Mouse (Mus musculus): ENCODE results near the gene Msantd2. TPM values are rescaled to one million over a fixed set of nuclear protein-coding genes. Genes with fewer than 3 reads are reported as not detected.

The Msantd2 gene
- polyA plus RNA-seq, 1 experiment from 2014 or later, result 20.0 TPM

DNA sequence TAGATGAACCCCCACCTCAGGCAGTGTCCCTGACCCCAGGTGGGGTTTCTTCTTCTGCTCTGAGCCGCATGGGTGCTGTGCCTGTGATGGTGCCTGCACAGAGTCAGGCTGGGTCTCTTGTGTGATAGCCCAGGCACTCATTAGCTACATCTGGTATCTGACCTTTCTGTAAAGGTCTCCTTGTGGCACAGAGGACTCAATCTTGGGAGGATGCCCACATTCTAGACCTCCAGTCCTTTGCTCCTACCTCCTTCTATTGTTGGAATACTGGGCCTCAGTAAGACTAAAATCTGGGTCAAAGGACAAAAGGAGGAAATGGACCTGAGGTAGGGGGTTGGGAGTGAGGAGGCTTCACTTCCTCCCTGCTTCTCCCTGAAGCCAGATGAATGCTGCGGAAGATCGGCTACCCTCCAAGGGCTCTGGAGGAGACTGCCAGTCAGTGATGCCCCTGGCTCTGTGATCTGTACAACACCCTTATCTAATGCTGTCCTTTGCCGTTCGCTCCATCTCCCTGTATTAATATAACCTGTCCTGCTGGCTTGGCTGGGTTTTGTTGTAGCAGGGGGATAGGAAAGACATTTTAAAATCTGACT, 48.6 kb downstream of the Msantd2 start:
- peak; percentile 37 for ATAC-seq (ENCODE audit: low FRiP score, low TSS enrichment)

DNA sequence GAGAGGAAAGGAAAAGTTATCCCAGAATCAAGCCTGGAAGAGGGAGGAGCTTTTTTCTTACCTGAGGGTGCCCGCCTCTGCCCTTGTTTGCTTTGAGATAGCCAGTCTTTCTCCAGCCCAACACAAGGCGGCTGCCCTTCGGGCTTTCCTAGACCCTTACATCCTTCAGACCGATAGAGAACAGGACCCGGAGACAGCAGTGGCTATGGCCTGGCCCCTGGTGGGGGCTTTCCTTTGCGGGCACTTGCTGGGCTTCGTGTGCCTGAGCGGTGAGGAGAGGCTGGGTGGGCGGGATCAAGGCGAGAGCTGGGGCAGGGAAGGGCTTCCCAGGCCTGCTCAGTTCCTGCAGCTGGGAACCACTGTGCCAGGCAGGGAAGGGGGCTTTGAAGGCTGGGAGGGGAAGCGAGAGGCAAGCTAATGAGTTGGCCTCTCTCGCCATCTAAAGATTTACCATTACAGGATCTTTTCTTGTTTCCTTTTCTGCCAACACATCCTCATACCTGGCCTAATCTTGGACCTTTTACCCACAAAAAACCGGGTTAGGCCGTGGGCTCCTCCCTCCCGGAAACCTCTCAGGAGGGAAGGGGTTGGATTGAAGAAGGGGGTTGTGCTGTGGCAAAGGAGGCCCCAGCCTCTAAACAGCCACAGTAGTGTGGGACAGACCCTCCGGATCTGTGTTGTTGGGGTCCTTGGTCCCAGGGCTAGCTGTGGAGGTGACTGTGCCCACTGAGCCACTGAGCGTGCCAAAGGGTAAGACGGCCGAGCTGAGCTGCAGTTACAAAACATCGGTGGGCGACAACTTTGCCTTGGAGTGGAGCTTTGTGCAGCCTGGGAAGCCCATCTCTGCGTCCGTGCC, 50.3 kb downstream of the Msantd2 start, which contains the start of gene Vsig2:
Gene Vsig2 (plus strand): TSS at position 86 of the 856 bp plus-strand sequence.
- H3K36me3 ChIP-seq (ENCODE audit: insufficient read depth, low read length), result no peaks in the 10 kb centered on the region; the same call in 1 of the 2 replicates
- H3K4me1 ChIP-seq (ENCODE audit: insufficient read depth, low read length), result peaks cover 6% of the 10 kb centered on the region; the same call in 1 of the 2 replicates
- no peak within 1 kb of the TSS; the same call in 1 of the 2 replicates for H3K27ac ChIP-seq (ENCODE audit: low read length)
- H3K27me3 ChIP-seq (ENCODE audit: insufficient read depth, low read length), result no peaks in the 10 kb centered on the region
- H3K4me2 ChIP-seq (replicated peaks; ENCODE audit: low read depth, low read length), result no peak within 1 kb of the TSS
- ATAC-seq (ENCODE audit: low FRiP score, low TSS enrichment), result no peak
- peak within 1 kb of the TSS; percentile 7; the same call in 1 of the 2 replicates for H3K9ac ChIP-seq (replicated peaks; ENCODE audit: low read length)
- WGBS, result 56% methylated on average over 22 of the region's 23 CpGs
- H3K9me3 ChIP-seq (ENCODE audit: low read length), result no peaks in the 10 kb centered on the region
- H3K4me3 ChIP-seq (ENCODE audit: low read length), result no peak within 1 kb of the TSS

More for the DNA sequence above, 48.6 kb downstream of the Msantd2 start:
- Histone ChIP-seq H3K36me3 (ENCODE audit: insufficient read depth, low read length) (no peaks in the 10 kb centered on the region; the same call in 1 of the 2 replicates), H3K9me3 (ENCODE audit: low read length) (no peaks in the 10 kb centered on the region), H3K4me2 (replicated peaks; ENCODE audit: low read depth, low read length) (no peak overlapping the region), H3K27ac (ENCODE audit: low read length) (no peak overlapping the region; the same call in 1 of the 2 replicates), H3K9ac (replicated peaks; ENCODE audit: low read length) (no peak overlapping the region), H3K27me3 (ENCODE audit: insufficient read depth, low read length) (peaks cover 2% of the 10 kb centered on the region; the same call in 1 of the 2 replicates), H3K4me3 (ENCODE audit: low read length) (no peak overlapping the region), H3K4me1 (ENCODE audit: insufficient read depth, low read length) (no peaks in the 10 kb centered on the region)
- 73% methylated on average over 5 of the region's 5 CpGs for WGBS

DNA sequence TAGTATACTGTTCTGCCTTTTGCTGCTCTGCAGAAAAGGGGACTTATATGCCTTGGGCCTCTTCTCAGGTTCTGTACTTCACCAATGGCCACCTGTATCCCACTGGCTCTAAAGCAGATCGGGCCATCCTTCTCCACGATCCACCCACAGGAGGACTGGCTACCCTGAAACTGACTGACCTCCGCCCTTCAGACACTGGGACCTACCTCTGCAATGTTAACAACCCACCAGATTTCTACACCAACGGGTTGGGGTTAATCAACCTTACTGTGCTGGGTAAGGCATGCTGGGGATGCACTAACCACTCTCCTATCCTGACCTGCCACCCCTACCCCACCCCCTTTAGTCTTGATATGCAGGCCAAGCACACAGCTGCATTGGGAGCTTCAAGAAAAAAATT, 51.1 kb downstream of the Msantd2 start:
- Histone ChIP-seq H3K27me3 (ENCODE audit: insufficient read depth, low read length) (peaks cover 3% of the 10 kb centered on the region; the same call in 1 of the 2 replicates), H3K36me3 (ENCODE audit: insufficient read depth, low read length) (no peaks in the 10 kb centered on the region; the same call in 1 of the 2 replicates), H3K27ac (ENCODE audit: low read length) (no peak overlapping the region), H3K4me2 (replicated peaks; ENCODE audit: low read depth, low read length) (no peak overlapping the region), H3K9ac (replicated peaks; ENCODE audit: low read length) (no peak overlapping the region), H3K4me3 (ENCODE audit: low read length) (no peak overlapping the region), H3K4me1 (ENCODE audit: insufficient read depth, low read length) (peaks cover 10% of the 10 kb centered on the region; the same call in 1 of the 2 replicates), H3K9me3 (ENCODE audit: low read length) (no peaks in the 10 kb centered on the region)
- 93% methylated on average over 4 of the region's 4 CpGs for WGBS
- ATAC-seq (ENCODE audit: low FRiP score, low TSS enrichment), result no peak

DNA sequence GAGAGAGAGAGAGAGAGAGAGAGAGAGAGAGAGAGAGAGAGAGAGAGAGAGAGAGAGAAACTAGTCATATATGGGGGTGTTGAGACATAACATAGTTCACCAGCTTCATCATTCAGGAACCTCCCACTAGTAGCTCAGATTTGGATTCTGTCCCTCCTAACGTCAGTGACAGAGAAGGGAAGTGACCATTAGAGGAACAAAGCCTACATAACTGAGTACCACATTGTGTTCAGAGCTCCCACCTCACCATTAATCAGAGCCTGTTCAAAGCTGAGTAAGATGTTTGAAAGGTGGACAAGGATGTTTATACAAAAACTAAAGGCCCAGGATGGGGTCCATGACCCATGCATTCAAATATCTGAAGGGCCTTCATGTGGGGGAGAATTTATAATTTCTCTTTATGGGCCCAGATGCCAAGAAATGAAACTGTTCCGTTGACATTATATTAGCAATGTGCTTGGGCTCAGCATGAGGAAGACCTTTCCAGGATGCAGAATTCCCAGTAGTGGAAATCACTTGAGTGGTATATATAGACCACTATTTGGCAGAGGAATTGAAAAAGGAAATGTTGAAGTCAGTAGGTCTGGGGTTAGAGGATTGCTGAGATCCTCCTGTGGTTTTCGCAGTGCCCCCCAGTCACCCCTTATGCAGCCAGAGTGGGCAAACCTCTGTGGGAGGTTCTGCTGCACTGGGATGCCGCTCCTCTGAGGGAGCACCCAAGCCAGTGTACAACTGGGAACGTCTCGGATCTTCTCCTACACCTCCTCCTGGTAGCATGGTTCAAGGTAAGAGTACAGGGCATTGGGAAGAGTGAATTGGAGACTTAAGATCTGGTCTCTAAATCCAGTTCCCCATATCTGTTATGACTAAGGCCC, 51.8 kb downstream of the Msantd2 start:
- H3K36me3 ChIP-seq (ENCODE audit: insufficient read depth, low read length), result no peaks in the 10 kb centered on the region
- H3K4me1 ChIP-seq (ENCODE audit: insufficient read depth, low read length), result peaks cover 12% of the 10 kb centered on the region; the same call in 1 of the 2 replicates
- 83% methylated on average over 6 of the region's 6 CpGs for WGBS
- H3K27me3 ChIP-seq (ENCODE audit: insufficient read depth, low read length), result peaks cover 10% of the 10 kb centered on the region
- 0 out of 2 replicates have a peak overlapping the region, but pooled peaks have one; percentile 44 for H3K27ac ChIP-seq (ENCODE audit: low read length)
- no peaks in the 10 kb centered on the region for H3K9me3 ChIP-seq (ENCODE audit: low read length)
- H3K4me3 ChIP-seq (ENCODE audit: low read length), result no peak overlapping the region
- ATAC-seq (ENCODE audit: low FRiP score, low TSS enrichment), result no peak
- no peak overlapping the region for H3K9ac ChIP-seq (replicated peaks; ENCODE audit: low read length)
- H3K4me2 ChIP-seq (replicated peaks; ENCODE audit: low read depth, low read length), result no peak overlapping the region

DNA sequence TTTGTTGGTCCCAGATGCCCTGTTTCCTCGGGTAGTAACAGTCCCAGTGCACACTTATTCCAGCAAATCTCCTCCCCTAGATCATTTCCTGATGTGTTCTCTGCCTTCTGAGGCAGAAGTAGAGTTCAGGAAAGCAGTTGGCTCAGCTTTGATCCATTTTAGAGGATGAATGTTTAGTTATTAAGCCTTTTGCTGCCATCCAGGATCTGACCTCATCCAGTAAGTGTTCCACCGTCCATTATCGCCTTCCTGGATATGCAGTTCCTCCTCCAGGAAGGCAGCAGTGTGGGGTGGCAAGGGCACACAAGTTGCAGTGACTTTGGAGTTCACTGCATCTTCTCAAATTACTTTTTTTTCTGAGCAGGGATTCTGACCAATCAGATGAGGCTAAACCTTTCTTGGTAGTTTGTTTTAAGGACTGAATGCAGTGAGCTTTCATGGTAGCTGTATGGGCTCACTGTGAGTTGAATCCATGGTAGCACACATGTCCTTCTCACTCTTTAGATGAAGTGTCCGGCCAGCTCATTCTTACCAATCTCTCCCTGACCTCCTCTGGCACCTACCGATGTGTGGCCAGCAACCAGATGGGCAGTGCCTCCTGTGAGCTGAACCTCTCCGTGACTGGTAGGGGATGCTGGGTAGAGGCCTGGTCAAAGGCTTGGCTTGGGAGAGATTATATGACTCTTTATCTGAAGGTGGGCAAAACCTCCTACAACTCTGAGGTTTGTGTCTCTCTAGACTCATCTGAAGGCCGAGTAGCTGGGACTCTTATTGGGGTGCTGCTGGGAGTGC, 52.9 kb downstream of the Msantd2 start:
- Histone ChIP-seq H3K9ac (replicated peaks; ENCODE audit: low read length) (no peak overlapping the region), H3K4me1 (ENCODE audit: insufficient read depth, low read length) (peaks cover 12% of the 10 kb centered on the region; the same call in 1 of the 2 replicates), H3K27me3 (ENCODE audit: insufficient read depth, low read length) (peaks cover 18% of the 10 kb centered on the region), H3K36me3 (ENCODE audit: insufficient read depth, low read length) (no peaks in the 10 kb centered on the region), H3K4me2 (replicated peaks; ENCODE audit: low read depth, low read length) (no peak overlapping the region), H3K4me3 (ENCODE audit: low read length) (no peak overlapping the region), H3K9me3 (ENCODE audit: low read length) (no peaks in the 10 kb centered on the region), H3K27ac (ENCODE audit: low read length) (no peak overlapping the region)
- no peak for ATAC-seq (ENCODE audit: low FRiP score, low TSS enrichment)
- 68% methylated on average over 7 of the region's 7 CpGs for WGBS

DNA sequence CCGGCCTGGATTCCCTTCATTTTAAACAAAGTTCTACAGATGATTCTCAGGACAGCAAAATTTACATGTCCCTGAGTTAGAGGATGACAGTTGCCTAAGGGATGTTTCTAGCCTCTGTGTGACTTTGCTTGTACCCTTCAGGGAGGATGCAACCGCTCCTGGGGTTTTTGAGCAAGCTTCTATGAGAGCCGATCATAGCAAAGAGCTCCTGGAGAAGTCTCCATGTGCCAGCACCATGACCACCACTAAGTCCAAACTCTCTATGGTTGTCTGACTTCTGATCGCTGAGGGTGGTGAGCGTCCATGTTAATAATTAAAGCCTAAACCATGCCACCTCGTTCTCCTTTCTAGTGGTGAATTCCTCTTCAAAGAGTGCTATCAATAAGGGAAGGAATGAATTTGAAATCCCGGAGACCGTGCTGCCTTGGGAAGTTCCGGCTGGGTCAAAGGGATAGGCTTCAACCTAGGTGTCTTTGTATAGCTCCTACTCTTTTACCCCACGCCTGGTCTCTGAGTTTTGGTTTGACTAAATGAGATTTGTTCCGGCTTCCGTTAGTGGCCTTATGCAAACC, 54.8 kb downstream of the Msantd2 start:
- WGBS, result 26% methylated on average over 12 of the region's 12 CpGs
- Histone ChIP-seq H3K4me3 (ENCODE audit: low read length) (peak overlapping the region; percentile 48), H3K9me3 (ENCODE audit: low read length) (no peaks in the 10 kb centered on the region), H3K4me1 (ENCODE audit: insufficient read depth, low read length) (peaks cover 12% of the 10 kb centered on the region; the same call in 1 of the 2 replicates), H3K27ac (ENCODE audit: low read length) (0 out of 2 replicates have a peak overlapping the region, but pooled peaks have one; percentile 25), H3K4me2 (replicated peaks; ENCODE audit: low read depth, low read length) (peak overlapping the region; percentile 62), H3K36me3 (ENCODE audit: insufficient read depth, low read length) (no peaks in the 10 kb centered on the region), H3K27me3 (ENCODE audit: insufficient read depth, low read length) (peaks cover 29% of the 10 kb centered on the region), H3K9ac (replicated peaks; ENCODE audit: low read length) (no peak overlapping the region)
- peak; percentile 3; the same call in 1 of the 2 replicates for ATAC-seq (ENCODE audit: low FRiP score, low TSS enrichment)

DNA sequence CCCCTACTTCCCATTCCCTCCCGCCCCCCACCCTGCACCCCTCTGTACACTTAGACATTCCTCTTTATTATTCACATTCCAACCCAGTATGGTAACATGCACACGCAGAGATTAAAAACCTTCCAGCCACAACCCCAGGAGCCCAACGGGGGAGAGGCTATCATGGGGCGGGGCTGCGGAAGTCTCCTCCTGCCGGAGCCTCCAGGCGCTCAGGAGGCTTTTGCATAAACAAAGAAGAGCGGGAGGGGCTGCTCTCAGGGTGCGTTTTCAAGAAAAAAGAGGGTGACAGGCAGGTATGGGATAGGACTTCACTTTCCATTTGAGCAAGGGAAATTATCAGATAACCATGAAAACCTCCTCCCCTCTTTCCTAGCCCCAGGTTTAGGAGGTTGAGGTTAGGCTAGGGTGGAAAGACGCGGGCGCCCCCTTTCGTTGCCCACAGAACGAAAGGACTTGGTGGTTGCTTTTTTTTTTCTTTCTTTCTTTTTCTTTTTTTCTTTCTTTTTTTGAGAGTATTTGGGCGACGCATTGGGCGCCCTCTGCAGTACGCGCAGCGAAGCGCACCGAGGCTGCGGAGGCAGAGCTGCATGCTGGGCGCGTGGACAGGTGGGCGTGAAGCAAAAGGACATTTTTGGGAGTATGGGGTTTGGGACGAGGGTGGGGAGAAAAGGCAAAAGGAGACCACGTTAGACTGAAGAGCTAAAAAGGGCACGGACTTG, 55.5 kb downstream of the Msantd2 start:
- H3K9ac ChIP-seq (replicated peaks; ENCODE audit: low read length), result peak overlapping the region; percentile 18
- H3K36me3 ChIP-seq (ENCODE audit: insufficient read depth, low read length), result no peaks in the 10 kb centered on the region
- peaks cover 12% of the 10 kb centered on the region; the same call in 1 of the 2 replicates for H3K4me1 ChIP-seq (ENCODE audit: insufficient read depth, low read length)
- H3K9me3 ChIP-seq (ENCODE audit: low read length), result no peaks in the 10 kb centered on the region
- WGBS, result 3% methylated on average over 29 of the region's 29 CpGs
- H3K4me3 ChIP-seq (ENCODE audit: low read length), result peak overlapping the region; percentile 48
- no peak overlapping the region for H3K27ac ChIP-seq (ENCODE audit: low read length)
- H3K27me3 ChIP-seq (ENCODE audit: insufficient read depth, low read length), result peaks cover 36% of the 10 kb centered on the region
- H3K4me2 ChIP-seq (replicated peaks; ENCODE audit: low read depth, low read length), result peak overlapping the region; percentile 62
- peak; percentile 60; the same call in 1 of the 2 replicates for ATAC-seq (ENCODE audit: low FRiP score, low TSS enrichment)

DNA sequence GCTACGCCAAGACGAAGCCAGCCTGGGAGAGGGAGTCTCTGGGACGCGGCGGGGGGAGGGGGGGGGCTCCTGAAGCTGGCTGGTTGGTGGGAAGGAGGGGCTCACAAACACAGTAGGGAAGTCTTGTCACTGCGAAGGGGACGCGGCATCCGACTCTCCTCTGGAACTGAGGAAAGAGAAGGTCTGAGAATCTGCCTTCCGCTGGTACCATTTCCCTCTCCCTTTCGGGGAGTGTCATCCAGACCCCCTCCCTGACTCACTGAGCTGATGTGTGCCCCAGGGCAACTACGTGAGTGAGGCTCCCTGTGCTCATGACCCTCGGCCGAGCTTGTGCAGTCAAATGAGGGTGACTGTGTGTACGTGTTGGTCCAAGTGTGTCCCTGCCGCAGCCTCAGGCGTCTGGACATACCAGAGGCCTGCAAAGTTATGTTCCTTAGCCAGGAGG, 56.1 kb downstream of the Msantd2 start:
- peaks cover 42% of the 10 kb centered on the region for H3K27me3 ChIP-seq (ENCODE audit: insufficient read depth, low read length)
- 11% methylated on average over 17 of the region's 17 CpGs for WGBS
- peak overlapping the region; percentile 48 for H3K4me3 ChIP-seq (ENCODE audit: low read length)
- H3K4me2 ChIP-seq (replicated peaks; ENCODE audit: low read depth, low read length), result peak overlapping the region; percentile 62
- H3K9ac ChIP-seq (replicated peaks; ENCODE audit: low read length), result 0 out of 2 replicates have a peak overlapping the region, but pooled peaks have one; percentile 18
- no peaks in the 10 kb centered on the region for H3K36me3 ChIP-seq (ENCODE audit: insufficient read depth, low read length)
- ATAC-seq (ENCODE audit: low FRiP score, low TSS enrichment), result peak; percentile 52
- no peaks in the 10 kb centered on the region for H3K9me3 ChIP-seq (ENCODE audit: low read length)
- peaks cover 12% of the 10 kb centered on the region; the same call in 1 of the 2 replicates for H3K4me1 ChIP-seq (ENCODE audit: insufficient read depth, low read length)
- no peak overlapping the region for H3K27ac ChIP-seq (ENCODE audit: low read length)

Data from kidney, embryonic 16.5 days (tissue).